Mouse (Mus musculus): Measurements from ENCODE around the gene Vstm2l. TPM values are rescaled to one million over a fixed set of nuclear protein-coding genes. Genes with fewer than 3 reads are reported as not detected.
A peak's percentile ranks its signal among the peaks of the same experiment; 100 is the strongest.

Gene Vstm2l
- 0.33 TPM in 1 of 2 replicates, not detected in the other for polyA plus RNA-seq (2015; fragmentation: Nextera tagmentation; extraction: Ambion mirVana)

DNA sequence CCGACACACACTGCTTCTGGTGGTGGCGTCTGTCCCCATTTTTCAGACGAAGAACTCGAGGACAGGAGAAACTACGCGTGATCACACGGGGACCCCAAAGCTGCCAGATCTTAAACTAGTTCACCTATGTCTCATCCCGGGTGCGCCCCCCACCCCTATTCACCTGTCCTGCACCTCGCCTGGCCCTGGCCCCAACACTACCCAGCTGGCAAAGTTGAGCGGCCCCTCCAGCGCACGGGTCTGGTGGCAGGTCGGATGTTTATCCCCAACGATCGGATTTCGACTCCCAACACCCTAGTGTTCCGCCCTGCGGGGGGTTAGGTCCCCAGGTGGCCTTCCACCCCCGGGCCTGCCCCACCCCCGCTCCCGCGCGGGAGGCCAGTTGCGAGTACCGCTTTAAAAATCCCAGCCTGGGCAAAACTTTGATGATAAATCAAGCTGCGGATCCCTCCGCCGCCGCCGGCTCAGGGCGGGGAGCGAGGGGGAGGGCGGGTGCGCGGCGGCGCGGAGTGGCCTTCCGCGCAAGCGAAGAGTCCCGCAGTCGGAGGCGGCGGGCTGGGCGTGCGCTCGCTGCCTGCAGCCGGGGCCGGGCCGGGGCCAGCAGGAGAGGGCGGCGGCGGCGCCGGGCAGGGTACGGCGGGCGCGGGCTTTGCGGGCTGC, at the start of gene Vstm2l:
Gene Vstm2l, plus strand, starts transcription at position 549 of the 660 bp plus-strand sequence.
- WGBS: 3% methylated on average over 58 of the region's 62 CpGs
- H3K9me3 ChIP-seq (replicated peaks): no peaks in the 10 kb centered on the region
- H3K27ac ChIP-seq: no peak within 1 kb of the TSS
- H3K4me3 ChIP-seq: peak within 1 kb of the TSS; percentile 32
- H3K4me2 ChIP-seq: peak within 1 kb of the TSS; percentile 47
- peaks cover 75% of the 10 kb centered on the region for H3K27me3 ChIP-seq
- H3K36me3 ChIP-seq: no peaks in the 10 kb centered on the region
- ATAC-seq (replicated peaks; ENCODE audit: insufficient number of reproducible peaks, insufficient read depth, low FRiP score, low read depth): no peak
- peaks cover 7% of the 10 kb centered on the region for H3K4me1 ChIP-seq (replicated peaks)
- no peak within 1 kb of the TSS for H3K9ac ChIP-seq

DNA sequence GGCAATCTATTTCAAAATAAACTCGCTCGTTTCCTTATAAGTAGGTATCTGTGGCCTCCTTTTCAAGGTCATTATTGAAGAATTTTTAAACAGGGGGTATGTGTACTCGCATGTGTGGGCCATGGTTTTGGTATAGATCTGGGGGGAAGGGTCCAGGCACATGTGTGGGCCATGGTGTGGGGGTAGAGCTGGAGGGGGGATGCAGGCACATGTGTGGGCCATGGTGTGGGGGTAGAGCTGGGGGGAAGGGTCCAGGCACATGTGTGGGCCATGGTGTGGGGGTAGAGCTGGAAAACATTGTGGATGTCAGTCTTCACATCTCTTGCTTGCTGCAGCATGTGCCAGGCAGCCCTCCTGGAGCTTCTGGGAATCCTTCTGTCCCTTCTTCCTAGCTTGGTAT, 47.3 kb upstream of the Vstm2l start:
- Histone ChIP-seq H3K36me3 (no peaks in the 10 kb centered on the region), H3K4me1 (replicated peaks) (peaks cover 4% of the 10 kb centered on the region), H3K27me3 (no peaks in the 10 kb centered on the region), H3K4me2 (no peak overlapping the region), H3K4me3 (no peak overlapping the region), H3K27ac (no peak overlapping the region), H3K9me3 (replicated peaks) (no peaks in the 10 kb centered on the region), H3K9ac (no peak overlapping the region)
- no peak for ATAC-seq (replicated peaks; ENCODE audit: insufficient number of reproducible peaks, insufficient read depth, low FRiP score, low read depth)
- 84% methylated on average over 3 of the region's 3 CpGs for WGBS

DNA sequence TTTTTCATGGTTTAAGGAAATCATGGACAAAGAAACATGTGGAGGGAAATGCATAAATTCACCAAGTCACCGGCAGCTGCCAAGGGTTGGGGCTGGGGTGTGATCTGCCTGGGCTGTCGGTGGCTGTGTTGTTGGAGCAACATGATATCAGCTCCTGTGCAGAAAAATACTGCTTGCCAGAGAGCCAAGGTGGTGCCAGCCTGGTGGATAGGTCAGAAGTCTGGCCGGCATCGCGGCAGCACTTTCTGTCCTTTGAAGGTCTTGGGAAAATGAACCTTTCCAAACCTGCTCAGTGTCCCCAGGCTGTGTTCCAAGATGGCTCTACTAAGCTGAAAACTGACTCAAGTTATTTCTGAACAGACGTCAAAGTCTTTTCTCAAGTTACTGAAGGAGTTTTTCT, 44.2 kb upstream of the Vstm2l start:
- Histone ChIP-seq H3K27me3 (no peaks in the 10 kb centered on the region), H3K27ac (no peak overlapping the region), H3K9me3 (replicated peaks) (no peaks in the 10 kb centered on the region), H3K9ac (no peak overlapping the region), H3K4me2 (no peak overlapping the region), H3K4me3 (no peak overlapping the region), H3K36me3 (no peaks in the 10 kb centered on the region), H3K4me1 (replicated peaks) (no peaks in the 10 kb centered on the region)
- no peak for ATAC-seq (replicated peaks; ENCODE audit: insufficient number of reproducible peaks, insufficient read depth, low FRiP score, low read depth)
- 71% methylated on average over 6 of the region's 6 CpGs for WGBS

DNA sequence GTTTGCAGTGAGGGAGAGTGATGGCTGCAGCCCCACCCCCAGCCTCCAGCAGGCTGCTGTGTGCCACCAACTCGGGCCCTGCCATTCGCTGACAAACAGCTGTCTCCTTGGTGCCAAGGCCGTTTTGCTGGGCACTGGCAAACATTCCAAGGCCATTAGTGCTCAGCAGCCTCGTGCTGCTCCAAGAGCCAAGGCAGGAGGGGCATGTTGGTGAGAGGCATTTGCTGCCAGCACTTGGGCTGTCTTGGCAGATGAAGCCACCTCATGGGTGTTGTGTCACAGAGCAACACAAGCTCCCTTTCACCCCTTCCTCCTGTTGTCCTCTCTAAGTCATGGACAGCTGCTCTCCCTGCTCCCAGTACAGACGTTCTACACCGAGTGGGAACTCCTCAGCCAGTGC, 41.2 kb upstream of the Vstm2l start:
- Histone ChIP-seq H3K4me3 (no peak overlapping the region), H3K36me3 (no peaks in the 10 kb centered on the region), H3K9ac (no peak overlapping the region), H3K27me3 (no peaks in the 10 kb centered on the region), H3K4me1 (replicated peaks) (no peaks in the 10 kb centered on the region), H3K9me3 (replicated peaks) (no peaks in the 10 kb centered on the region), H3K4me2 (no peak overlapping the region), H3K27ac (no peak overlapping the region)
- no peak for ATAC-seq (replicated peaks; ENCODE audit: insufficient number of reproducible peaks, insufficient read depth, low FRiP score, low read depth)
- 63% methylated on average over 6 of the region's 6 CpGs for WGBS

DNA sequence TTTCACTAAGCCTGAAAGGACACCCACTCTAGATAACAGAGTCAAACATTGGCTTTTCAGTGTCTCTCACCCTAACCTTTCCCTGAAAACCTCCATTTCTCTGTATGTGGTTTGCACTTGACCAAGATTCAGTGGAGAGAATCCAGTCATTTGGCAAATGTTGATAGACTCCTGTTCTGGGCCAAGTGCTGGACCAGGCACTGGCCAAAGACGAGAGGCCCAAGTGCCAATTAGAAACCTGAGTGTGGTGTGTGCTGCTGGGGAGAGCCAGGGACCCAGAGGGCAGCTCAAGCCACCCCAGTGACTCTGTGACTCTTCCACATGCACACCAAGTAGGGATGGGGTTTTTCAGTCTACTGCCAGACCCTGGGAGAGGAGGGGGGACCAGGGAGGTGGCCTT, 40.8 kb upstream of the Vstm2l start:
- Histone ChIP-seq H3K4me3 (no peak overlapping the region), H3K4me2 (no peak overlapping the region), H3K9me3 (replicated peaks) (no peaks in the 10 kb centered on the region), H3K27me3 (no peaks in the 10 kb centered on the region), H3K36me3 (no peaks in the 10 kb centered on the region), H3K27ac (no peak overlapping the region), H3K4me1 (replicated peaks) (no peaks in the 10 kb centered on the region), H3K9ac (no peak overlapping the region)
- 76% methylated on average over 1 of the region's 1 CpGs for WGBS
- ATAC-seq (replicated peaks; ENCODE audit: insufficient number of reproducible peaks, insufficient read depth, low FRiP score, low read depth): no peak

DNA sequence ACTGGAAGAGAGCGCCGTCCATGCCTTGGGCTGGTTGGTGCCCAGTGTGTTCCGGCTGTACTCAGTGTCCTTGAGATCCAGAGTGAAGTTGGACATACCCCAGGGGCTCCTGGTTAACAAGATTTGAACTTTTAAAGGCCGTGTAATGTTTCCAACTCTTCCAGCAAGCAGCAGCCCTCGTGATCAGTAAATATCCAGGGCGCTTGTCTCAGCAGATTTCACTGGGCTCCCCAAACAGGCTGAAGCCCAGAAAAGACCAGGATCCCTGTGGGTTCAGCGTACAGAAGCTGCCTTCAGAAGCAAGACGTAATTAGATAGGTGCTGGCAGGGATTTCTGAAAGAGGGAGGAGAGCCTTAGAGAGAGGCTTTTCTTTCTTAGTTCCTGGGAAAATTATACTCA, 39.3 kb upstream of the Vstm2l start:
- no peaks in the 10 kb centered on the region for H3K36me3 ChIP-seq
- WGBS: 73% methylated on average over 8 of the region's 8 CpGs
- no peak for ATAC-seq (replicated peaks; ENCODE audit: insufficient number of reproducible peaks, insufficient read depth, low FRiP score, low read depth)
- H3K9me3 ChIP-seq (replicated peaks): no peaks in the 10 kb centered on the region
- no peak overlapping the region for H3K4me3 ChIP-seq
- H3K27me3 ChIP-seq: no peaks in the 10 kb centered on the region
- H3K4me2 ChIP-seq: no peak overlapping the region
- no peaks in the 10 kb centered on the region for H3K4me1 ChIP-seq (replicated peaks)
- no peak overlapping the region for H3K9ac ChIP-seq
- H3K27ac ChIP-seq: no peak overlapping the region

DNA sequence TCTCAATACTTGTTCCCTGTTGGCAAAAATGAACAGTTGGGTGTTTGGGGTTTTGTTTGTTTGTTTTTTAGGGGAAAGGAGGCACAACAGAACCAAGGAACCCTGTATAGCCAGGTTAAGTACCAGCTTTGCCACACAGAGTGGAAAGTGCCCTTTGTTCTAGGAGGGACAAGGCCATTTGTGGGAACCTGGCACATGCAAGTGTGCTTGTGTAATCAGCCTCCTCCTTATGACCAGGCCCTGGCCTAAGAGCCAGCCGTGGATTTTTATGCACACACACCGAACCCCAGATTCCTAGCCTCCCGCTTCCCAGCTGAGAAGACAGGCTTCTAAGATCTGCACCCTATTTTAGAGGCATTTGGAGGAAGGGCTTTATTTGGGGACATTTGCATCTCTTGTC, 37.1 kb upstream of the Vstm2l start:
- H3K4me1 ChIP-seq (replicated peaks): peaks cover 6% of the 10 kb centered on the region
- H3K9me3 ChIP-seq (replicated peaks): no peaks in the 10 kb centered on the region
- no peaks in the 10 kb centered on the region for H3K27me3 ChIP-seq
- 97% methylated on average over 3 of the region's 3 CpGs for WGBS
- H3K36me3 ChIP-seq: no peaks in the 10 kb centered on the region
- H3K4me2 ChIP-seq: no peak overlapping the region
- ATAC-seq (replicated peaks; ENCODE audit: insufficient number of reproducible peaks, insufficient read depth, low FRiP score, low read depth): no peak
- H3K4me3 ChIP-seq: no peak overlapping the region
- no peak overlapping the region for H3K27ac ChIP-seq
- H3K9ac ChIP-seq: no peak overlapping the region

DNA sequence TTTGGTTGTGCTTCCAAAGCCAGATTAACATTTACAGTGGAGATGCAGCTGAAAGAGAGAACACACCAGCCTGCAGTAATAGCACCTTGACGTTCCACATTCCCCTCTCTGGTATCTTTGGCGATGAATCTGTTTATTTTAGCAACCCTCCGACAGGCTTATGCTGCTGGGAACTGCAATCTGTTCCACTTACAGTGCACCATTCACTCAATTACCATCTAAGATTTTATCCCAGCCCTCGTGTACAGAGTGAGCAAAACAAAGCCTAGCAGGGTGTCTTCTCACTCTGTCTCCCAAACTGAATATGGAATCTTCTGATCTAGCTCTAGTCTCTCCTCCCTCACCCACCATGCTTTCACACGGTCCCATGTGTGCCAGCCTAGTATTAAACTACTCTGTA, 36.5 kb upstream of the Vstm2l start:
- Histone ChIP-seq H3K4me2 (no peak overlapping the region), H3K4me1 (replicated peaks) (peaks cover 6% of the 10 kb centered on the region), H3K9ac (no peak overlapping the region), H3K36me3 (no peaks in the 10 kb centered on the region), H3K27me3 (no peaks in the 10 kb centered on the region), H3K9me3 (replicated peaks) (no peaks in the 10 kb centered on the region), H3K4me3 (no peak overlapping the region), H3K27ac (no peak overlapping the region)
- ATAC-seq (replicated peaks; ENCODE audit: insufficient number of reproducible peaks, insufficient read depth, low FRiP score, low read depth): no peak
- 43% methylated on average over 5 of the region's 5 CpGs for WGBS

DNA sequence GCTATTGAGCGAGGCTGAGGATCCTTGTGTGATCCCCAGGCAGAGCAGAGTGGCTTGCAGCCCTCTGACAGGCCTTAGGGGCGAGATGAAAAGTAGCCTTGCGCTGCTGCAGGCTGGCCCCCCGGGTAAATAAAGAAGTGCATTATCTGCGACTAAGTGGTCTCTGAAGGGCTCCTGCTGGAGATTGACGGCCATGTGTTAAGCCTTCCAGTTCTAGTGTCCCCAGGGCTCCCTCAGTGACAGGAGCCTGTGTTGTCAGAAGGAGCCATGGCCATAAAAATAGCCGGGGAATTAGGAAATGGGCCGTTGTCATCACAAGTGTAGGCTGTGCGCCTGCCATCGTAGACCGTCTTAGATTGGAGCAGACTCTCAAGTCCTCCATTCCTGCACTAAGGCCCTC, 32.5 kb upstream of the Vstm2l start:
- Histone ChIP-seq H3K9ac (no peak overlapping the region), H3K36me3 (peaks cover 11% of the 10 kb centered on the region), H3K4me3 (no peak overlapping the region), H3K9me3 (replicated peaks) (no peaks in the 10 kb centered on the region), H3K27me3 (no peaks in the 10 kb centered on the region), H3K27ac (no peak overlapping the region), H3K4me2 (no peak overlapping the region), H3K4me1 (replicated peaks) (peaks cover 6% of the 10 kb centered on the region)
- WGBS: 22% methylated on average over 11 of the region's 11 CpGs
- ATAC-seq (replicated peaks; ENCODE audit: insufficient number of reproducible peaks, insufficient read depth, low FRiP score, low read depth): no peak

DNA sequence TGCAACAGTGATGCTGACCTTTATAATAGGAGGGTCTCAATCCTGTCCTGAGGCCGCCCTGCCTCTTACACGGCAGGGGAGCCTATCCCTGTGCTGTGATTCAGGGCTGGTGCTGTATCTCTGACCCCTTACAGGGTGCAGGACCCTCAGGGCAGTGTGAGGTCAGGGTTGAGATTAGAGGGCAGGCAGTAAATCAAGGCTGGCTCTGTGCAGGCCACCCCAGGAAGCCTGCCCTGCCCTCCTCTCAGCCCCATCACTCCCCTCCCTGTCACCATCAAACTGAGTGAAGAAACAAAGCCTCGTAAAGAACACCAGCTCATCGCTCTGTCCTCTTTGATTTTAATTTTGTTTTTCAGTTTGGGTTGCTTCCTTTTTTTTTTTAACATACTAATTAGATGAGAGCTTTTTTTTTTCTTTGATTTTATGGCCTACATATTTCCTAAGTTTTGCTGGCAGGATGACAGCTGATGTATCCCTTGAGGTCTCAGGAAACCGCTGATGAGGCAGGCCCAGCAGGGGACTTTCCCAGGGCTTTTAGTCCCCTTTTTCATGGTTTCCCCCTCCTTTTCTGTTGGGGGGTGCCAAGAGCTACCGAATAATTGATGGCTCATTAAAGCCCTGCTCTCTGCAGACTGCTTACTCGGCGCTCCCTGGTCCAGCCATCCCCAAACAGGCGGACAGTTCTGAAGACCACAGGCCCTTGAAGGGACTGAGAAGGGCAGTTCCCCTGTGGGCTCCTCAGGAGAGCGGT, 27.0 kb upstream of the Vstm2l start:
- no peak for ATAC-seq (replicated peaks; ENCODE audit: insufficient number of reproducible peaks, insufficient read depth, low FRiP score, low read depth)
- Histone ChIP-seq H3K4me2 (no peak overlapping the region), H3K9ac (no peak overlapping the region), H3K9me3 (replicated peaks) (no peaks in the 10 kb centered on the region), H3K27ac (no peak overlapping the region), H3K27me3 (no peaks in the 10 kb centered on the region), H3K36me3 (peaks cover 11% of the 10 kb centered on the region), H3K4me1 (replicated peaks) (no peaks in the 10 kb centered on the region), H3K4me3 (no peak overlapping the region)
- WGBS: 68% methylated on average over 10 of the region's 10 CpGs

DNA sequence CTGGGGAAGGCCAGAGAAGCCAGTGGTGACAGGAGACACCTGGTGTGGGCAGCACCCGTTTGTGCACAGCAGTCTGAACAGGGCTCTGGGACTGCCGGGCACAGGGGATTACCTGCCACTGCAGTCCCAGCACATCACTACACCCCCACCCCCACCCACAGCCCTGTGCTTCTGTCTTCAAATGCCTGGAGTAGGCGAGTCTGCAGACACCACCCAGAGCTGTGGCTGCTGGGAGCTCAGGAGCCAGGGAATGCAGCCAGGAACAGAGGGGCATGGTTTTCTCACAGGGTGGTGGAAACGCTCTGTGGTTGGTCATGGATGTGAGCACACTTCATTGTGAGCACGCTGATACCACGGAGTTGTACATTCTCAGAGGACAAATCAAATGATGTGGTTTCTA, 23.3 kb upstream of the Vstm2l start:
- Histone ChIP-seq H3K4me2 (no peak overlapping the region), H3K9ac (no peak overlapping the region), H3K27ac (no peak overlapping the region), H3K4me1 (replicated peaks) (0 out of 2 replicates have a peak, but pooled peaks cover 3% of the 10 kb centered on the region), H3K9me3 (replicated peaks) (no peaks in the 10 kb centered on the region), H3K27me3 (no peaks in the 10 kb centered on the region), H3K4me3 (no peak overlapping the region), H3K36me3 (no peaks in the 10 kb centered on the region)
- ATAC-seq (replicated peaks; ENCODE audit: insufficient number of reproducible peaks, insufficient read depth, low FRiP score, low read depth): no peak
- WGBS: 74% methylated on average over 6 of the region's 6 CpGs

DNA sequence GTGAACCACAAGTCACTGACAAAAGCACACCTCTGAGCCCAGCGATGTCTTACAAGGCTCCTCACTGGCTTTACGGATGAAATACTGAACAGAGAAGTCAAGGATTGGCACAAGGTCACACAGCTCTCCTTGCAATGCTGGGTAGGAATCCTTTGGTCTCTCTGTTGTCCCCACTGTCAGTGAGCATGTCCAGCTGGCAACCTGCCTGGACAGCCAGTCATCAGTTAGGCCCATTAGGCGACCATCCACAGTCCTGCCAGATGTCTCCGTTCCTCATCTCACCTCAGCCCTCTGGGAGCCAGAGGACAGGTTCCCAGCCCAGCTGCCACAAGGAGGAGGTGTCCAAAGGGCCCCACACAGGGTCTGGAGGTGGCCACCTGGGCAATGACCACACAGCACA, 17.3 kb upstream of the Vstm2l start:
- WGBS: 78% methylated on average over 4 of the region's 4 CpGs

More for the DNA sequence above, 17.3 kb upstream of the Vstm2l start:
- Histone ChIP-seq H3K4me2 (no peak overlapping the region), H3K4me1 (replicated peaks) (0 out of 2 replicates have a peak, but pooled peaks cover 3% of the 10 kb centered on the region), H3K27ac (no peak overlapping the region), H3K9me3 (replicated peaks) (no peaks in the 10 kb centered on the region), H3K36me3 (no peaks in the 10 kb centered on the region), H3K4me3 (no peak overlapping the region), H3K27me3 (peaks cover 8% of the 10 kb centered on the region), H3K9ac (no peak overlapping the region)
- no peak for ATAC-seq (replicated peaks; ENCODE audit: insufficient number of reproducible peaks, insufficient read depth, low FRiP score, low read depth)

Data from heart, embryonic 15.5 days (tissue).